Mouse (Mus musculus) bone marrow, adult 2 months (tissue): ENCODE results near the gene Vezf1.

Experiments used
- CTCF ChIP-seq: fragments of 200-500 bp; IDR thresholded peaks from 2 replicates; pipeline ENCODE4 v1.5.1; 2011; ENCODE audit warnings: low read length, control low read depth; ENCODE audit not compliant: control insufficient read depth, insufficient read depth
- POLR2A ChIP-seq: fragments of 200-500 bp; IDR thresholded peaks from 2 replicates; pipeline ENCODE4 v1.6.1; 2011; ENCODE audit warnings: low read depth, mild to moderate bottlenecking, control low read depth, low read length, borderline replicate concordance; ENCODE audit not compliant: control insufficient read depth

DNA sequence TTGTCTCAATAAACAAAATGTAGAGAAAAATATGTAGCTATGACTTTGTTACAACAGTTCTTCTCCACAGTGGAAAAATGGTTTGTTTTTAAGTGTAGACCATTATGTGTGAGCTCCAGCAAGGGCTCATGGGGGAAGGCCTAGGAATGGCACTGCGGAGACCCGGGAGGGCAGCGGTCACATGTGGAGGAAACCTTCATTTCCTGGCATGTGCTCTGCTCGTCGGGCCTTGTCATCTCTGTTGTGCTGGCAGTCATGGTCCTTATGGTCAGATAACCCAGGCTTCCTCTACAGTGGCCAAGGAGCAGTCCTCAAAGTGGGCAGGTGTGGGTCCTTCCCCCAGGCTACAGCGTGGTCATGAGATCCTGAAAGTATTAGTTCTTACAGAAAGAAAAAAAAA is 15.6 kb downstream of the Vezf1 start:
- TF ChIP-seq CTCF (no peak), POLR2A (no peak)
